Mouse (Mus musculus): ENCODE data around the gene Zfp385c. TPM values are rescaled to one million over a fixed set of nuclear protein-coding genes. Genes with fewer than 3 reads are reported as not detected.

The Zfp385c gene
- total and polyA plus RNA-seq, 3 experiments = 0.12 to 0.15 TPM; not detected in 1

GRCm38 (mm10) chr11:100588462-100588861 is 103.8 kb downstream of the Zfp385c start:
- no peak for DNase-seq (ENCODE audit: low read depth, low spot score)
- Histone ChIP-seq H3K4me1 (ENCODE audit: control insufficient read depth in 1 of 2, insufficient read depth in 2 of 2, low read length in 2 of 2) (no peaks in the 10 kb centered on the region), H3K27ac (ENCODE audit: control insufficient read depth, low read depth, low read length) (no peak overlapping the region), H3K79me2 (ENCODE audit: control insufficient read depth, insufficient read depth, low read length, poor library complexity) (no peaks in the 10 kb centered on the region), H3K36me3 (ENCODE audit: control insufficient read depth in 1 of 2, insufficient read depth in 2 of 2, low read length in 2 of 2) (peaks cover 0 to 65% of the 10 kb centered on the region in 2 experiments; a peak in 2 of 4 replicates), H3K9ac (ENCODE audit: control insufficient read depth, low read depth, low read length, poor library complexity, severe bottlenecking) (no peak overlapping the region), H3K27me3 (ENCODE audit: control insufficient read depth in 1 of 2, insufficient read depth in 2 of 2, low read length in 2 of 2) (no peaks in the 10 kb centered on the region), H3K4me3 (ENCODE audit: control insufficient read depth in 1 of 2, insufficient read depth in 1 of 2, low read depth in 2 of 2, low read length in 2 of 2) (no peak overlapping the region), H3K9me3 (replicated peaks; ENCODE audit: insufficient read depth, low read length) (no peaks in the 10 kb centered on the region)
- TF ChIP-seq NRF1 (IDR thresholded peaks at IDR 0.05; ENCODE audit: insufficient read depth, low read depth, low read length, poor library complexity, severe bottlenecking) = no peak
- no peak for TF ChIP-seq POLR2AphosphoS2 (IDR thresholded peaks at IDR 0.05; ENCODE audit: low read length)
- no peak for TF ChIP-seq KAT2A (conservative IDR thresholded peaks at IDR 0.05; ENCODE audit: low read depth, low read length)
- TF ChIP-seq TAL1 (IDR thresholded peaks at IDR 0.05; ENCODE audit: low read length) = no peak
- no peak for TF ChIP-seq BHLHE40 (IDR thresholded peaks at IDR 0.05; ENCODE audit: borderline replicate concordance, low read depth, low read length)
- no peak for TF ChIP-seq SIN3A (IDR thresholded peaks at IDR 0.05; ENCODE audit: low read length)
- no peak for TF ChIP-seq ZNF384 (IDR thresholded peaks at IDR 0.05; ENCODE audit: low read depth, low read length)
- TF ChIP-seq POLR2A (IDR thresholded peaks at IDR 0.05; ENCODE audit: control insufficient read depth in 1 of 2, insufficient read depth in 1 of 2, low read depth in 1 of 2, low read length in 2 of 2, poor library complexity in 1 of 2) = no peak
- TF ChIP-seq JUND (IDR thresholded peaks at IDR 0.05; ENCODE audit: low read depth, low read length) = no peak
- no peak for TF ChIP-seq HCFC1 (IDR thresholded peaks at IDR 0.05; ENCODE audit: low read depth, low read length)
- TF ChIP-seq ETS1 (IDR thresholded peaks at IDR 0.05; ENCODE audit: low read depth, low read length) = no peak
- TF ChIP-seq MAZ (IDR thresholded peaks at IDR 0.05; ENCODE audit: low read depth, low read length) = no peak
- TF ChIP-seq SMC3 (IDR thresholded peaks at IDR 0.05; ENCODE audit: low read depth, low read length) = no peak
- TF ChIP-seq RCOR1 (IDR thresholded peaks at IDR 0.05; ENCODE audit: low read depth, low read length) = no peak
- no peak for TF ChIP-seq E2F4 (IDR thresholded peaks at IDR 0.05; ENCODE audit: borderline replicate concordance, low read depth, low read length)
- TF ChIP-seq USF2 (IDR thresholded peaks at IDR 0.05; ENCODE audit: borderline replicate concordance in 1 of 2, insufficient read depth in 1 of 2, low read depth in 1 of 2, low read length in 2 of 2) = no peak
- TF ChIP-seq ZMIZ1 (IDR thresholded peaks at IDR 0.05; ENCODE audit: low read depth, low read length) = no peak
- no peak for TF ChIP-seq CHD1 (IDR thresholded peaks at IDR 0.05; ENCODE audit: low read depth, low read length)
- no peak for TF ChIP-seq NELFE (IDR thresholded peaks at IDR 0.05; ENCODE audit: low read depth, low read length)

GRCm38 (mm10) chr11:100585148-100585547 is 107.1 kb downstream of the Zfp385c start:
- H3K9me3 ChIP-seq (replicated peaks; ENCODE audit: insufficient read depth, low read length) = no peaks in the 10 kb centered on the region
- H3K27me3 ChIP-seq (ENCODE audit: control insufficient read depth in 1 of 2, insufficient read depth in 2 of 2, low read length in 2 of 2) = no peaks in the 10 kb centered on the region
- no peak overlapping the region for H3K9ac ChIP-seq (ENCODE audit: control insufficient read depth, low read depth, low read length, poor library complexity, severe bottlenecking)
- peaks cover 13 to 44% of the 10 kb centered on the region in 2 experiments for H3K36me3 ChIP-seq (ENCODE audit: control insufficient read depth in 1 of 2, insufficient read depth in 2 of 2, low read length in 2 of 2)
- H3K4me1 ChIP-seq (ENCODE audit: control insufficient read depth in 1 of 2, insufficient read depth in 2 of 2, low read length in 2 of 2) = peaks cover 7 to 11% of the 10 kb centered on the region in 2 experiments
- TF ChIP-seq SIN3A (IDR thresholded peaks at IDR 0.05; ENCODE audit: low read length) (no peak), USF2 (IDR thresholded peaks at IDR 0.05; ENCODE audit: borderline replicate concordance in 1 of 2, insufficient read depth in 1 of 2, low read depth in 1 of 2, low read length in 2 of 2) (no peak), ELF1 (IDR thresholded peaks at IDR 0.05; ENCODE audit: low read depth, low read length) (no peak), CHD2 (IDR thresholded peaks at IDR 0.05; ENCODE audit: low read length) (no peak), GATA1 (IDR thresholded peaks at IDR 0.05; ENCODE audit: low read depth, low read length) (no peak), HCFC1 (IDR thresholded peaks at IDR 0.05; ENCODE audit: low read depth, low read length) (no peak), CTCF (IDR thresholded peaks at IDR 0.05 in 2 of 3, conservative IDR thresholded peaks at IDR 0.05 in 1 of 3; ENCODE audit: control insufficient read depth in 1 of 3, insufficient read depth in 1 of 3, low read depth in 2 of 3, low read length in 3 of 3, poor library complexity in 1 of 3, severe bottlenecking in 1 of 3) (no peak), POLR2A (IDR thresholded peaks at IDR 0.05; ENCODE audit: control insufficient read depth in 1 of 2, insufficient read depth in 1 of 2, low read depth in 1 of 2, low read length in 2 of 2, poor library complexity in 1 of 2) (no peak), ZKSCAN1 (IDR thresholded peaks at IDR 0.05; ENCODE audit: low read depth, low read length) (no peak), NELFE (IDR thresholded peaks at IDR 0.05; ENCODE audit: low read depth, low read length) (no peak), MAFK (IDR thresholded peaks at IDR 0.05; ENCODE audit: borderline replicate concordance, low read depth, low read length) (no peak), CHD1 (IDR thresholded peaks at IDR 0.05; ENCODE audit: low read depth, low read length) (no peak), SMC3 (IDR thresholded peaks at IDR 0.05; ENCODE audit: low read depth, low read length) (no peak), KAT2A (conservative IDR thresholded peaks at IDR 0.05; ENCODE audit: low read depth, low read length) (no peak), RAD21 (IDR thresholded peaks at IDR 0.05; ENCODE audit: low read depth, low read length) (no peak), ZNF384 (IDR thresholded peaks at IDR 0.05; ENCODE audit: low read depth, low read length) (no peak), EP300 (IDR thresholded peaks at IDR 0.05; ENCODE audit: low read depth in 1 of 2, low read length in 2 of 2) (no peak)
- no peak overlapping the region for H3K27ac ChIP-seq (ENCODE audit: control insufficient read depth, low read depth, low read length)
- no peak overlapping the region for H3K4me3 ChIP-seq (ENCODE audit: control insufficient read depth in 1 of 2, insufficient read depth in 1 of 2, low read depth in 2 of 2, low read length in 2 of 2)
- DNase-seq (ENCODE audit: low read depth, low spot score) = no peak
- no peaks in the 10 kb centered on the region for H3K79me2 ChIP-seq (ENCODE audit: control insufficient read depth, insufficient read depth, low read length, poor library complexity)

Measured in MEL (cell line).